Mouse (Mus musculus) embryonic facial prominence, embryonic 13.5 days (tissue): ENCODE data around the gene Actr1b. TPM values are rescaled to one million over a fixed set of nuclear protein-coding genes. Genes with fewer than 3 reads are reported as not detected.

Source experiments
- ATAC-seq: fragments of 200-750 bp; cut with Nextera tagmentation; 2 replicates; pipeline ENCODE4 v1.8.0; 2017; ENCODE audit warnings: low read depth; ENCODE audit not compliant: insufficient number of reproducible peaks, insufficient read depth, low FRiP score, low TSS enrichment
- H3K27ac ChIP-seq: fragments of 300-500 bp; sonication (generic); 2 replicates; pipeline ENCODE4 v1.5.1; 2015; ENCODE audit warnings: moderate library complexity, mild to moderate bottlenecking, inconsistent platforms
- H3K27me3 ChIP-seq: fragments of 300-500 bp; sonication (generic); 2 replicates; pipeline ENCODE4 v1.6.1; 2015; ENCODE audit warnings: mild to moderate bottlenecking, inconsistent platforms
- H3K36me3 ChIP-seq: fragments of 300-500 bp; sonication (generic); 2 replicates; pipeline ENCODE4 v1.6.1; 2015; ENCODE audit warnings: mild to moderate bottlenecking, inconsistent platforms
- H3K4me1 ChIP-seq: fragments of 300-500 bp; sonication (generic); 2 replicates; pipeline ENCODE4 v1.6.1; 2015; ENCODE audit warnings: inconsistent platforms
- H3K4me2 ChIP-seq: fragments of 300-500 bp; sonication (generic); 2 replicates; pipeline ENCODE4 v1.6.1; 2015; ENCODE audit warnings: moderate library complexity, mild to moderate bottlenecking, inconsistent platforms
- H3K4me3 ChIP-seq: fragments of 300-500 bp; sonication (generic); 2 replicates; pipeline ENCODE4 v1.5.1; 2015; ENCODE audit warnings: mild to moderate bottlenecking, inconsistent platforms
- H3K9ac ChIP-seq: fragments of 300-500 bp; sonication (generic); 2 replicates; pipeline ENCODE4 v1.6.1; 2015; ENCODE audit warnings: mild to moderate bottlenecking, inconsistent platforms
- H3K9me3 ChIP-seq: fragments of 300-500 bp; sonication (generic); 2 replicates; pipeline ENCODE4 v1.6.1; 2016; ENCODE audit warnings: inconsistent platforms
- whole genome bisulfite sequencing: fragments of 180-500 bp; shearing (Covaris S2); methylation state at CpG from one replicate; pipeline ENCODE4 v1.1.7; 2015; ENCODE audit warnings: mixed read lengths; 5-methylcytosine and 5-hydroxymethylcytosine counted together
- polyA plus RNA-seq: library from polyadenylated mRNA; unstranded; fragments of >200 nt; fragmentation: Nextera tagmentation; extraction: Ambion mirVana; gene quantifications from 2 replicates; pipeline ENCODE4 v1.2.1, GENCODE M21; 2015

The Actr1b gene
- polyA plus RNA-seq: 99.2 and 103 TPM in 2 replicates

DNA sequence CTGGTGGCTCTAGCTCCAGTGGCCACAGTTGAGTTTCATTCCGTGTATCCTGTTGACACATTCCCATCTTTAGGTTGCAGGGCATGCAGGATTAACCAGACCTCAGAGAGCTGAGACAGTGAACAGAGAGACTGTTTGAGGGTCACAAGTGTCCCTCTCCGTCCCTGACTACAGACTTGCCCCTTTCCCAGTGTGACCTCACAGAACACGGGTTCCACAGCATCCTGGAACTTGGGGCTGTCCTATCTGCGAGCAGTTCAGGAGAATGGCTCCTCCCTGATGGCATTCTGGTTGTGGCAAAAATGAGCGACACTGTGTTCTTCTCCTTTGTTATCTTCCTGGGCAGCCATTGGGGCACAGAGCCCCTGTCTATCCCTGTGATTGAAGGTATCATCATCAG lies at the start of gene Actr1b:
TSS of gene Actr1b (minus strand) at position 112 of the 400 bp plus-strand sequence.
- WGBS: 87% methylated on average over 5 of the region's 5 CpGs
- Histone ChIP-seq H3K36me3 (no peaks in the 10 kb centered on the region), H3K4me3 (no peak within 1 kb of the TSS), H3K9ac (no peak within 1 kb of the TSS), H3K27ac (no peak within 1 kb of the TSS), H3K4me1 (no peaks in the 10 kb centered on the region), H3K9me3 (no peaks in the 10 kb centered on the region), H3K4me2 (no peak within 1 kb of the TSS), H3K27me3 (no peaks in the 10 kb centered on the region)
- ATAC-seq: no peak

DNA sequence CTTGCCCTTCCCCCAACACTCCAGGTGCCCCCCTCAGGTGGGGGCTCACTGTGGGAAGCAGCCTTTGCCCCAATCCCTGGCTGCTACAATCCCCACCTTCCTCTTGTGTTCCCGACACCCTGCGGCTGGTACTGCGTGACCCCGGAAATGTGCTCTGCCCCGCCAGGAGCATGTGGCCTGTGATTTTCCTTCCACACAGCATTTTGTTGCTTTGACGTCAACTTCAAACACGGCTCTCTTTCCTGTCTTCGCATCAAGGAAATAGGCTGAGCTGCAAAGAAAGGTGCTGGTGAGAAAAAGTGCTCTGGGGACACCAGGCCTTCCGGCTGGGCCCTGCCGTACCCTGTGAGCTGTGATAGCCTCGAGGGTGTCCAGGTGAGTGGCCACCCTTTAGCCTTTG lies 47.3 kb upstream of the Actr1b start, which contains the start of gene Zap70:
TSS of gene Zap70 (plus strand) at position 231 of the 400 bp plus-strand sequence.
- no peaks in the 10 kb centered on the region for H3K9me3 ChIP-seq
- H3K27ac ChIP-seq: no peak within 1 kb of the TSS
- H3K4me3 ChIP-seq: no peak within 1 kb of the TSS
- WGBS: 85% methylated on average over 11 of the region's 11 CpGs
- no peaks in the 10 kb centered on the region for H3K27me3 ChIP-seq
- H3K36me3 ChIP-seq: no peaks in the 10 kb centered on the region
- H3K4me1 ChIP-seq: peaks cover 4% of the 10 kb centered on the region
- no peak within 1 kb of the TSS for H3K9ac ChIP-seq
- H3K4me2 ChIP-seq: no peak within 1 kb of the TSS
- no peak for ATAC-seq

DNA sequence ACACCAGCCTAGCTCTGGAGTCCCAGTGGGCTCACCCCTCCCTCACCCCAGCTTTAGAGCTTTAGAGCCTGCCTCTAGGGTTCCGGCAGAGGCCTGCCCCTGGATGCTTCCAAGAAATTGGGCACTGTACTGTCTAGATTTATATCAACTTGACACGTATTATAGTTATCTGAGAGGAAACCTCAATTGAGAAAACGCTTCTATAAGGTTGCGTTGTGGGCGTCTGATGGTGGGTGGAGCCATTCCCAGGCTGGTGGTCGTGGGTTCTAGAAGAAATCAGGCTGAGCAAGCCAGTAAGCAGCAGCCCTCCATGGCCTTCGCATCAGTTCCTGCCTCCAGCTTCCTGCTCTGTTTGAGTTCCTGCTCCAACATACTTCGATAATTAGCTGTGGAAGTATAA lies 46.8 kb upstream of the Actr1b start:
- 81% methylated on average over 8 of the region's 8 CpGs for WGBS
- Histone ChIP-seq H3K4me2 (no peak overlapping the region), H3K9me3 (no peaks in the 10 kb centered on the region), H3K4me1 (no peaks in the 10 kb centered on the region), H3K9ac (no peak overlapping the region), H3K27me3 (no peaks in the 10 kb centered on the region), H3K4me3 (no peak overlapping the region), H3K36me3 (no peaks in the 10 kb centered on the region), H3K27ac (no peak overlapping the region)
- no peak for ATAC-seq

DNA sequence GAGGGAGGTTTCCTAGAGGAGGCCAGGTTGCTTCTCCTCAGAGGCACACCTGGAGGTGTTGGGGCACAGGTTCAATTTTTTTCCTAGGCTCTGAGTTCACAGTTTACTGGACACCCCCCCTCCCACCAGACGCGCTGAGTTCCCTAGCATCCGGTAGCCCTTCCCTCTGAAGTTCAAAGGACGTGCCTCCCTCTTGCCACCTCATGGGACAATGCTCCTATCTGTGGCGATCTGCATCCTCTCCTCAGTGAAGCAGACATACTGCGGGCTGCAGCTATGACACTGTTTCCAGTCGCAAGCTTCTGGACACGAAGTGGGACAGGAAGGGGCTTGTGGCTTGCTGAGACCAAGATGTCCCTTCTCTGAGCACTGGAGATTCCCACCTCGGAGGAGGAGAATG lies 46.2 kb upstream of the Actr1b start:
- no peaks in the 10 kb centered on the region for H3K36me3 ChIP-seq
- ATAC-seq: no peak
- H3K4me2 ChIP-seq: no peak overlapping the region
- no peak overlapping the region for H3K27ac ChIP-seq
- H3K27me3 ChIP-seq: no peaks in the 10 kb centered on the region
- no peaks in the 10 kb centered on the region for H3K4me1 ChIP-seq
- H3K9me3 ChIP-seq: no peaks in the 10 kb centered on the region
- no peak overlapping the region for H3K4me3 ChIP-seq
- no peak overlapping the region for H3K9ac ChIP-seq
- WGBS: 82% methylated on average over 9 of the region's 9 CpGs

DNA sequence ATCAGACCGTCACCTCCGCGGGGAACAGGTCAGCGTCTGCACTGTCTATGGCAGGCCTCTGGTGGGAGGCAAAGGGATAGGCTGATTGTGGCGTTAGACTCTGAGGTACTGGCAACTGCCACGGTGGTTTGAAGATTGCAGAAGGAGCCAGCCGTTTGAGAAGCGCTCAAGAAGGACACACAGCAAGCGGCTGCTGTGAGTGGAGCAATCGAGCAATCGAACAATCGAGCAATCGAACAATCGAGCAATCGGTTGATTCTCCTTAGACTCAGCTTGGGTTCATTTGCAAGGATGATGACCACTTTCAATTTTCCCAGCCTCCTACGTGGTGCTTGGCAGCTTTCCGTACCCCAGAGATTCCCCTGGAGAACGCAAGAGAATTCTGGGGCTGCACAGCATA lies 44.9 kb upstream of the Actr1b start:
- H3K9ac ChIP-seq: no peak overlapping the region
- no peaks in the 10 kb centered on the region for H3K4me1 ChIP-seq
- no peaks in the 10 kb centered on the region for H3K9me3 ChIP-seq
- H3K27ac ChIP-seq: no peak overlapping the region
- H3K4me2 ChIP-seq: no peak overlapping the region
- WGBS: 85% methylated on average over 18 of the region's 18 CpGs
- no peaks in the 10 kb centered on the region for H3K36me3 ChIP-seq
- ATAC-seq: no peak
- H3K4me3 ChIP-seq: no peak overlapping the region
- H3K27me3 ChIP-seq: no peaks in the 10 kb centered on the region

DNA sequence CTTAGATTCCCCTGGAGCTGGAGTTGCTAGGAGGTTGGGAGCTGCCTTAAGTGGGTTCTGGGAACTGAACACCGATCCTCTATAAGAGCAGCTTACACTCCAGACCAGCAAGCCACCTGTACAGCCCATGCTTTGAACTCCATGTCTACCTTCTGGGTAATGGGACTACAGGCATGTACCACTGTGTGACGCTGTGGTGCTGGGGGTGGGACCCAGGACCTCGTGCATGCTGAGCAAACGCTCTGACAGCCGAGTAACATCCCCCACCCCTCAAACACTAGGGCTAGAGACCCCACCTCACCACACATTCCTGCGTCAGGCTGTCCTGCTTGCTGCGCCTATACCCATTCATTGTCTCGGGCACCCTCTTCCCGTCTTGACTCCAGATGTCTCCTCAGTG lies 44.3 kb upstream of the Actr1b start:
- WGBS: 78% methylated on average over 9 of the region's 9 CpGs
- ATAC-seq: no peak
- no peak overlapping the region for H3K4me2 ChIP-seq
- H3K27me3 ChIP-seq: no peaks in the 10 kb centered on the region
- H3K9ac ChIP-seq: no peak overlapping the region
- H3K36me3 ChIP-seq: no peaks in the 10 kb centered on the region
- no peak overlapping the region for H3K4me3 ChIP-seq
- no peaks in the 10 kb centered on the region for H3K4me1 ChIP-seq
- no peak overlapping the region for H3K27ac ChIP-seq
- H3K9me3 ChIP-seq: no peaks in the 10 kb centered on the region

DNA sequence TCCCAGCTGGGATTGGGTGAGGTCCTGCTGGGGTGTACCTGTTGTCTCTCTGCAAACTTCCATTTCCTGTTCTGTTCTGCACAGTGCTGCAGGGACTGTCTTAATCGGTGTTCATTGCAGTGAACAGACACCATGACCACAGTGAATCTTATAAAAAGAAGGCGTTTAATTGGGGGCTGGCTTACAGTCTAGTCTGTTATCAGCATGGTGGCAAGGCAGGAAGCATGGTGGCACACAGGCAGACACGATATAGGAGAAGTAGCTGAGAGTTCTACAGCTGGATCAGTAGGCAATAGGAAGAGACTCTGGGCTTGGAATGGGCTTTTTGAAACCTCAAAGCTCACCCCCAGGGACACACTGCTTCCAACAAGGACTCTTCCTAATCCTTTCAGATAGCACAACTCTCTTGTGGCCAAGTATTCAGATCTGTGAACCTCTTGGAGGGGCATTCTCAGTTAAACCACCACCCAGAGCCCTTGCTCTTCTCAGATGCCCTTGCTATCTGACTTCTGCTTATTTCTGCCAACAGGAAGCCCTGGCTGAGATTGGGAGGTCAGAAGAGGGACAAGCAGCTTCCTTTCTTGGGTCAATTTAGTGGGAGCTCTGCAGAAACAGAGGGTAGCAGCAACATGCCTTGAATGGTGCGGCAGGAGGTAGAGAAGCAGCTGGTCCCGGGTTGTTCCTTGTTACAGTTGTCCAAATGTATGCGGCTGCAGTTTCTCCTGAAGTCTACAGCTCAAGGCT lies 39.9 kb upstream of the Actr1b start:
- no peaks in the 10 kb centered on the region for H3K36me3 ChIP-seq
- H3K9ac ChIP-seq: no peak overlapping the region
- no peak for ATAC-seq
- H3K27ac ChIP-seq: no peak overlapping the region
- H3K9me3 ChIP-seq: no peaks in the 10 kb centered on the region
- no peaks in the 10 kb centered on the region for H3K27me3 ChIP-seq
- H3K4me3 ChIP-seq: no peak overlapping the region
- H3K4me2 ChIP-seq: no peak overlapping the region
- WGBS: 82% methylated on average over 6 of the region's 6 CpGs
- H3K4me1 ChIP-seq: no peaks in the 10 kb centered on the region

DNA sequence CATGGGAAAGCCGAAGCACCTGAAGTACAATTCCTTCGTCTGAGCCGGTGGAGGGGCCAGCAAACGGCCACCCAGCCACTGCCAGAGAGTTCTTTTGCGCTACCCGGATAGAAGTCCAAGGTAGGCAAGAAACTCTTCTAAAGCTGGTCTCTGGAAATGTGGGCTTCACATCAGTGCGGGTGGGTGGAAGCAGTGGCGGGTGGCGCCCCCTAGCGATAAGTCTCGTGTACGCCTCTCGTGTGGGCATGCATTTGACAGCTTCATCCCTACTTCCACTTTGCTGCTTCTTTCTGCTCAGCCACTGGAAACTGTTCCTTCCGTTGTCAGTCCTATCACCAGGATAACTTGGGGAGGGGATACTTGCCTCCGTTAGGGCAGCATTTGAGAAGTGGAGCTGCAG lies 32.2 kb upstream of the Actr1b start:
- WGBS: 42% methylated on average over 15 of the region's 15 CpGs
- Histone ChIP-seq H3K9ac (no peak overlapping the region), H3K9me3 (no peaks in the 10 kb centered on the region), H3K4me2 (no peak overlapping the region), H3K36me3 (no peaks in the 10 kb centered on the region), H3K27me3 (peaks cover 7% of the 10 kb centered on the region), H3K4me1 (peaks cover 10% of the 10 kb centered on the region; the same call in 1 of the 2 replicates), H3K27ac (no peak overlapping the region), H3K4me3 (no peak overlapping the region)
- no peak for ATAC-seq

DNA sequence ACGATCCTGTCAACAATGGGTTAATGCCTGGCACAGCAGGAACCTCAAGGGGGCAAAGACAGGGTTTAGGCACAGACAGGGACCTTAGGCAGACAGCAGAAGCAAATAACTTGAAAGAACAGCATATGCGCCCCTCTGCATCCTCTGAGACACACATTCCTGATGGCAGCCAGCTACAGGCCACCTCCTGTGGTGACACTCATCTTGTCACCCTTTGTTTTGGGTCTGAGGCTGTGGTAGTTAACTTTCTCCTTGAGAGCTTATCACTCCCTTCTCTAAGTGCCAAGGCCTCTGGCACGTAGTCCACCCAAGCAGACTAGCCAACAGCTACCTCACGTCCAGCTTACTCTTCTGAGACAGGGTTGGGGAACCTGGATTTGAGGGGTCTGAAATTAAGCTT lies 31.4 kb upstream of the Actr1b start:
- Histone ChIP-seq H3K4me1 (peaks cover 10% of the 10 kb centered on the region; the same call in 1 of the 2 replicates), H3K27ac (no peak overlapping the region), H3K4me2 (no peak overlapping the region), H3K4me3 (no peak overlapping the region), H3K27me3 (peaks cover 11% of the 10 kb centered on the region), H3K36me3 (no peaks in the 10 kb centered on the region), H3K9me3 (no peaks in the 10 kb centered on the region), H3K9ac (no peak overlapping the region)
- WGBS: 52% methylated on average over 4 of the region's 4 CpGs
- no peak for ATAC-seq

DNA sequence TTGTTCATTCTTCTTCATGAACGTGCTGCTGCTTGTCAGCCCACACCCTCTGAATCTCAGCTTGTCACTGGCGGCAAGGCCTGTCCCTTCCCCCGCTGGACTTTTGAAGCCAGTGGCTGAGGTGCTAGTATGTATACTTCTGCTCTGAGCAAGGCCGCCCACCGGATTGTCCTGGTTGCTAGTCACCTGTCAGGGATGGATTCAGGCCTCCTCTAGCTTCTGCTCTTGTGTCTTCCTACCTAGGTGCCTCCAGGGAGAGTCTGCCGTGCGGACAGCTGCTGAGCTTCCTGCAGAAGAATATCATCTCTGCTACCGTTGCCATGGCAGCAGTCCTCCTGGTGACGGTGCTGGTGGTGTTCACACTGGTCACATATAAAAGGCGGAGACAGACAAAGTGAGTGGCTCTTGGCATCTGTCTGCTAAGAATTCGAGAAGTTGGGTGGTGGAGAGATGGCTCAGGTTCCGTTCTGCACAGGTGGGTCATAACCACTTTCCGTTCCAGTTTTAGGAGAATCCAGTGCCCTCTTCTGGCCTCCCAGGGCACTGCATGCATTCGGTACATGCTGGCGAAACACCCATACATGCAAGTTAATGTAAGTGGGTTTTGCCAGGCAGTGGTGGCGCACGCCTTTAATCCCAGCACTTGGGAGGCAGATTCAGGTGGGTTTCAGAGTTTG lies 30.2 kb upstream of the Actr1b start:
- Histone ChIP-seq H3K27ac (no peak overlapping the region), H3K36me3 (no peaks in the 10 kb centered on the region), H3K27me3 (peaks cover 13% of the 10 kb centered on the region), H3K4me1 (peaks cover 10% of the 10 kb centered on the region; the same call in 1 of the 2 replicates), H3K4me2 (peak overlapping the region; percentile 52), H3K9me3 (no peaks in the 10 kb centered on the region), H3K9ac (no peak overlapping the region), H3K4me3 (peak overlapping the region; percentile 21)
- 24% methylated on average over 17 of the region's 17 CpGs for WGBS
- no peak for ATAC-seq

DNA sequence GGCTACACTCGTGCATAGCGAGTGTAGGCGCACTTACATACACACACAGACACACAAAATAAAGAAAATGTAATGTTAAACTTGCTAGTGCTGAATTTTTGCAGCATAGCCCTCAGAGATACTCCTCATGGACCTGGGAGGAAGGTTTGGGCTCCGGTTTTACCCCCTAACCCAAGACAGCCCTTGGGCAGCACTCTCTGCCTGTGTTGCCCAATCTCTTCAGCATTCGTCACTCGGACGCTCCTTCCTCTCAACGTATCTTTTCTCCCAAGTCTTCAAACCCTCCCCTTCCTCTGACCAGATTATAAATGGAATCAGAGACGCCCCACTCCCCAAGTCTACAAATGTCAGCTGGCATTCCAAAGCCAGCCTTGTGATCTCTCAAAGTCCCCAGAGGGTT lies 28.8 kb upstream of the Actr1b start:
- H3K4me3 ChIP-seq: no peak overlapping the region
- H3K9ac ChIP-seq: no peak overlapping the region
- H3K4me1 ChIP-seq: peaks cover 10% of the 10 kb centered on the region; the same call in 1 of the 2 replicates
- WGBS: 70% methylated on average over 9 of the region's 9 CpGs
- H3K27ac ChIP-seq: no peak overlapping the region
- H3K36me3 ChIP-seq: no peaks in the 10 kb centered on the region
- H3K9me3 ChIP-seq: no peaks in the 10 kb centered on the region
- H3K4me2 ChIP-seq: no peak overlapping the region
- H3K27me3 ChIP-seq: peaks cover 13% of the 10 kb centered on the region
- ATAC-seq: no peak

DNA sequence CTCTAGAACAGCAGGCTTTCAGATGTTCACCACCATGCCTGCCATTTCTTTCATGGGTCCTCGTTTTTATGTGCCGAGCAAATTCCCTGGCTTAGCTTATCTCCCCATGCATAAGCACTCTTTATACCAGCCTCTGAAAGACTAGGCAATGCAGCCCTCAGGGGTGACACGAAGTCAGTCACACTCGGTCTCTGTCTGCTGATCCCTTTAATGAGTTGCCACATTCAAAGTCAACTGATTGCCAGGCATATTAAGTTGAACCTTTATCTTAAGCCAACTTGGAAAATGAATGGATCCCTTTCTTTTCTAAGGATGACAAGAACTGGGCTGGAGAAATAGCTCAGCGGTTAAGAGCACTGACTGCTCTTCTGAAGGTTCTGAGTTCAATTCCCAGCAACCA lies 25.0 kb upstream of the Actr1b start:
- peaks cover 13% of the 10 kb centered on the region for H3K27me3 ChIP-seq
- 73% methylated on average over 5 of the region's 5 CpGs for WGBS
- H3K36me3 ChIP-seq: no peaks in the 10 kb centered on the region
- no peak overlapping the region for H3K9ac ChIP-seq
- H3K27ac ChIP-seq: no peak overlapping the region
- no peak overlapping the region for H3K4me3 ChIP-seq
- H3K4me1 ChIP-seq: 0 out of 2 replicates have a peak, but pooled peaks cover 1% of the 10 kb centered on the region
- H3K4me2 ChIP-seq: no peak overlapping the region
- H3K9me3 ChIP-seq: no peaks in the 10 kb centered on the region
- ATAC-seq: no peak
